Mouse (Mus musculus) spleen, postnatal 14 days (tissue): ENCODE measurements around the gene Mff.

Experiments
- DNase-seq, 2 experiments: peaks; one replicate each; pipeline ENCODE4 v3.0.0; 2021 to 2022; ENCODE audit warnings: low spot score in 2 of 2

Mff gene

GRCm38 (mm10) chr1:82771022-82771586 is 46.4 kb downstream of the Mff start, which contains the start of gene Gm47791:
Gene Gm47791 (minus strand): TSS chr1:82771243.
- DNase-seq, result no peak

DNA sequence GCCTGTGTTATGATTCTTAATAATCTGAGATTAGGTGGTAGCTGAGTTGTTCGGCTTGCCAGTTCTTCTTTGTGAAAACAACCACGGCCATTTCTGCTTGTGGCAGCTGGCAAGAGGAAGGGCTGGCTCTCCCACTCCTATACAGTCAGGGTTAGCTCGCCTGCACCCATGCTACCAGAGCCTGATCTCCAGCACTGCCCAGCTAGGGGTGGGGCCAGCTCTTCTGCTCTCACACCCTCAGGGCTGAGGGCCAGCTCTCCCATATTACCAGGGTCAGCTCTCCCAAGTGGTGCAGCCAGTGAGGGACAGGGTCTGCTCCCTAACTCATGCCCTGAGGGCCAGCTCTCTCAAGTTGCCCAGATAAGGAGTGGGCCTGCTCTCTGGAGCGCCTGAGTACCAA is 47.7 kb downstream of the Mff start:
- no peak for DNase-seq

GRCm38 (mm10) chr1:82773208-82773607 is 48.5 kb downstream of the Mff start:
- DNase-seq, result no peak

GRCm38 (mm10) chr1:82775293-82775692 is 50.6 kb downstream of the Mff start:
- DNase-seq, result no peak

GRCm38 (mm10) chr1:82779388-82779966 is 54.8 kb downstream of the Mff start:
- DNase-seq, result no peak

DNA sequence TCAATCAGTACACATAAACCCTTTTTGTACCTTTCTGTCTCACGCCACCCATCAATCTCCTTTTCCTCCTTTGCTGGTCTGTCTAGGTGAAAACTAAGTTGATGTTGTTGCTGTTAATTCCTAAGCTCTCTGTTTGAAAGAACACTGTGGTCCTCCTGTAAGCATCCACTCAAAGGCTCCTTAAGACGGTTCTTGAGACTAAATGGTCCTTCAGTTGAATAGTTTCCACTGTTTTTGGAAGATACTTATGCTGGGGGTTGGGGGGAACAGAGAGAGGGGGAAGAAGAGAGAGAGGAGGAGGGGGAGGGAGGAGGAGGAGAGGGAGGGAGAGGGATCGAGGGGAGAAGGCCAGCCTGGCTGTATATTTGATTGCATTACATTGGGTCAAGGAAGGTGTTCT is 58.9 kb downstream of the Mff start:
- DNase-seq, result no peak

DNA sequence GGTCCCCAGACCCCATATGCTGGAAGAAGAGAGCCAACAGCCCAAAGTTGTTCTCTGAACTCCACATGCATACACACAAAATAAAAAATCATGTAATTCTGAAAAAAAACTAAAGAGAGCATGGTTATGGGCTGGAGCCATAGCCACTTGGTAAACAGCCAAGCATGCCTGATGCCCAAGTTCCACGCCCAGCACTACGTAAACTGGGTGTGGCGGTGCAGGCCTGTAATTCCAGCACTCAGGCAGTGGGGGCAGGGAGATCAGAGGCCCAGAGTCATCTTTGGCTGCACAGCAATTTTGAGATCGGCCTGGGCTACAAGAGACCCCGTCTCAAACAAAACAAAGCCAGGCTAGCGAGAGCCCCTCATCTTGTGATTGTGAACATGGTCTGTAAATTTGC is 60.9 kb downstream of the Mff start:
- DNase-seq, result no peak

DNA sequence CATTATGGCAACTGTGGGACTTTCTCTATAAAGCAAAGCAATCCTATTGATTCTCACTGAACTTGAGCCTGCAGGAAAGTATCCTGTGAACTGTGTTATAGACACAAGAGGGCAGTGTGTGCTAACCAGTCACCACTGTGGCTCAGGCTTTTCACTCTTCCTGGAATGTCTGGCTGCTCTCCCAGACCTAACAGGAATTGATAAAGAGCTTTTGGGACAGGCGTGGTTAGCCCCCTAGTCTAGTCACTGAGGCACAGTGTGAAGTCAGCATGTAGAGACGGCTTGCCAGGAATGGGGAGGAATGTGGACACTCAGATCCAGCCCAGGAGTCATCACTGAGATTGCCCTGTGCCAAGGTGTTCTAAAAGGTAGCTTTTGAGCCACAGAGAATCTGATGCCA is 62.7 kb downstream of the Mff start:
- DNase-seq, result peak in 1 of 2 experiments; percentile 15

- DNase-seq, result no peak
Observed at GRCm38 (mm10) chr1:82788070-82788469, 63.4 kb downstream of the Mff start.

GRCm38 (mm10) chr1:82791105-82791504 is 66.4 kb downstream of the Mff start:
- DNase-seq, result no peak

- no peak for DNase-seq
Observed at GRCm38 (mm10) chr1:82792238-82792637, 67.5 kb downstream of the Mff start.

- DNase-seq, result no peak
Observed at GRCm38 (mm10) chr1:82793110-82793509, 68.4 kb downstream of the Mff start.

- DNase-seq, result no peak
Observed at GRCm38 (mm10) chr1:82793986-82794385, 69.3 kb downstream of the Mff start.

DNA sequence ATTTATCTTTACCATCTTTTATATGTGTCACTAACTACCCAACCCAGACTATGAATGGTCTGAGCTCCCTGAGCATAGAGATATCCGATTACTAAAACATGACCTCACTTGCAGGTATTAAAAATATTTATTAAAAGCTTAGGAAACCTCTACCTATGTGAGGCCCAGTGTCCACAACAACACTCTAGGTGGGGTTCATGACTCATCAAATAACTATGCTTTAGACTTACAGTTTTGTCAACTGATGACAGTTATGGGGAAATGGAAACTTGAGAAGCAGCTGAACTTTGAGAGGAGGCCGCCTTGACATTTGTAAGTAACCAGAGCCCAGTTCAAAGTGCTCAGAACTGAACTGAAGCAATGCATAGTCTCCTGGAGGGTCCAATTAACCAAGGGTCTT is 70.5 kb downstream of the Mff start:
- no peak for DNase-seq

DNA sequence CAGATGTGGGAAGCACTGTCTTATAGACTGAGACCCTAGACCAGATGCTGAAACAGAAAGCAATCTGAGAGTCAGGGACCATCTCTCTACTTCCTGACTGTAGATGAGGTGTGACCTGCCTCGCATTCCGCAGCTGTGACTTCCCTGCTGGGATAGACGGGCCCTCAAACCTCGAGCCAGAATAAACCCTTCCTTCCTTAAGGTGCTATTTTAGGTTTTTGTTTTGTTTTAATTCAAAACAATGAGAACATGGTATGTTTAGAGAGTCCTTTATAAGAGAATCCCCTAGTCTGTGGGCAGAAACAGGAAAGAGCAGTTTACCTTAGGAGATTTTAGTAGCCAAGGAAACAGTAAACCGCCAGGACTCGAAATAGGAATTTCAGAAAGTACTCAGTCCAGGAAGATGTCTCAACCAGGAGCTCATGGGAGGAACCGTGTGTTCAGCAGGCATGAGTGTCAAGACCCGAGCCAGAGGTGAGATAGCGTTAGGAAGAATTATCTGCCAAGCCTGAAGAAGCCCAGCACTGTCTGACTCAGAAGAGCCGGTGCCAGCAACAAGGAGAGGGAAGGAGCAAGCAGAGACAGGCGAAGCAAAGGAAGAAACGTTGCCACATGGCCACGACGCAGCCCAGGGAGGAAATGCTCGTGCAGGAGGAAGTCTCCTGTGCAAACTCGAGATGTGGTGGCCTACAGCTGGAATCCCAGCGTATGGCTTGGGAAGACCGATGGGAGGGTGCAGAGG is 71.2 kb downstream of the Mff start:
- DNase-seq, result no peak

DNA sequence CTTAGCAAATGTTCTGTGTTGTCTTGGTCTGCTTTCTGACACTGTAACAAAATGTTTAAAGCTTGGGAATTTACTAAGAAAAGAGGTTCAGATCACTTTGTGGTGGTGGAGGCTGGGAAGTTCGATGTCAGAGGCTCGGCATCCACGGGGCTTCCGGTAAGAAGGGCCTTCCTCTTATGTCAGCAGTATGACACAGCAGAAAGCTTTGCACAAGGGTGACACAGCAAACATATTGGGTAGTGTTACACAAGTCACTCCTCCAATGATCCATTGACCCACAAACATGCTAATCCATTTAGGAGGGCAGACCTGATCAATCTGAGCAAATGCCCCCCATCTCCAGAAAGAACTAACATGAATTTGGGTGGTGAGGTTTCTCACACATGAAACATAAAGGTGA is 72.4 kb downstream of the Mff start:
- no peak for DNase-seq

GRCm38 (mm10) chr1:82798304-82798703 is 73.6 kb downstream of the Mff start:
- DNase-seq, result no peak

- no peak for DNase-seq
Observed at GRCm38 (mm10) chr1:82798922-82799321, 74.2 kb downstream of the Mff start.

GRCm38 (mm10) chr1:82801105-82801783 is 76.6 kb downstream of the Mff start:
- no peak for DNase-seq
